Mouse (Mus musculus): ENCODE data around the gene Rfx2. TPM values are rescaled to one million over a fixed set of nuclear protein-coding genes. Genes with fewer than 3 reads are reported as not detected.

Gene Rfx2
- polyA plus RNA-seq, 1 experiment from 2014 or later = 4.4 TPM

GRCm38 (mm10) chr17:56744173-56744572, 86.6 kb downstream of the Rfx2 start:
- Histone ChIP-seq H3K4me1 (ENCODE audit: insufficient read depth, low read length) (no peaks in the 10 kb centered on the region), H3K4me2 (replicated peaks; ENCODE audit: low read depth, low read length) (no peak overlapping the region), H3K27ac (ENCODE audit: low read length) (no peak overlapping the region), H3K9me3 (ENCODE audit: low read length) (no peaks in the 10 kb centered on the region; the same call in 1 of the 2 replicates), H3K4me3 (ENCODE audit: low read length) (no peak overlapping the region), H3K27me3 (ENCODE audit: insufficient read depth, low read length) (0 out of 2 replicates have a peak, but pooled peaks cover 2% of the 10 kb centered on the region), H3K36me3 (ENCODE audit: insufficient read depth, low read length) (no peaks in the 10 kb centered on the region), H3K9ac (replicated peaks; ENCODE audit: low read length) (no peak overlapping the region)
- ATAC-seq (ENCODE audit: low FRiP score, low TSS enrichment) = no peak
- WGBS = 59% methylated on average over 5 of the region's 5 CpGs

- H3K4me3 ChIP-seq (ENCODE audit: low read length) = no peak overlapping the region
- H3K4me1 ChIP-seq (ENCODE audit: insufficient read depth, low read length) = no peaks in the 10 kb centered on the region
- no peak for ATAC-seq (ENCODE audit: low FRiP score, low TSS enrichment)
- 75% methylated on average over 17 of the region's 17 CpGs for WGBS
- no peaks in the 10 kb centered on the region for H3K27me3 ChIP-seq (ENCODE audit: insufficient read depth, low read length)
- no peaks in the 10 kb centered on the region for H3K9me3 ChIP-seq (ENCODE audit: low read length)
- H3K4me2 ChIP-seq (replicated peaks; ENCODE audit: low read depth, low read length) = no peak overlapping the region
- H3K36me3 ChIP-seq (ENCODE audit: insufficient read depth, low read length) = no peaks in the 10 kb centered on the region
- H3K27ac ChIP-seq (ENCODE audit: low read length) = no peak overlapping the region
- H3K9ac ChIP-seq (replicated peaks; ENCODE audit: low read length) = no peak overlapping the region
Measured at GRCm38 (mm10) chr17:56740788-56741160, 90.0 kb downstream of the Rfx2 start.

GRCm38 (mm10) chr17:56740118-56740787, 90.6 kb downstream of the Rfx2 start:
- Histone ChIP-seq H3K9ac (replicated peaks; ENCODE audit: low read length) (no peak overlapping the region), H3K27ac (ENCODE audit: low read length) (no peak overlapping the region), H3K4me3 (ENCODE audit: low read length) (no peak overlapping the region), H3K4me1 (ENCODE audit: insufficient read depth, low read length) (no peaks in the 10 kb centered on the region), H3K27me3 (ENCODE audit: insufficient read depth, low read length) (no peaks in the 10 kb centered on the region), H3K9me3 (ENCODE audit: low read length) (no peaks in the 10 kb centered on the region), H3K36me3 (ENCODE audit: insufficient read depth, low read length) (no peaks in the 10 kb centered on the region), H3K4me2 (replicated peaks; ENCODE audit: low read depth, low read length) (no peak overlapping the region)
- ATAC-seq (ENCODE audit: low FRiP score, low TSS enrichment) = no peak
- 80% methylated on average over 17 of the region's 17 CpGs for WGBS

- no peak overlapping the region for H3K9ac ChIP-seq (replicated peaks; ENCODE audit: low read length)
- H3K9me3 ChIP-seq (ENCODE audit: low read length) = no peaks in the 10 kb centered on the region
- no peak overlapping the region for H3K27ac ChIP-seq (ENCODE audit: low read length)
- no peaks in the 10 kb centered on the region for H3K27me3 ChIP-seq (ENCODE audit: insufficient read depth, low read length)
- no peaks in the 10 kb centered on the region for H3K36me3 ChIP-seq (ENCODE audit: insufficient read depth, low read length)
- no peak overlapping the region for H3K4me3 ChIP-seq (ENCODE audit: low read length)
- WGBS = 80% methylated on average over 10 of the region's 10 CpGs
- no peak overlapping the region for H3K4me2 ChIP-seq (replicated peaks; ENCODE audit: low read depth, low read length)
- H3K4me1 ChIP-seq (ENCODE audit: insufficient read depth, low read length) = no peaks in the 10 kb centered on the region
- no peak for ATAC-seq (ENCODE audit: low FRiP score, low TSS enrichment)
Measured at GRCm38 (mm10) chr17:56738221-56738620, 92.6 kb downstream of the Rfx2 start.

DNA sequence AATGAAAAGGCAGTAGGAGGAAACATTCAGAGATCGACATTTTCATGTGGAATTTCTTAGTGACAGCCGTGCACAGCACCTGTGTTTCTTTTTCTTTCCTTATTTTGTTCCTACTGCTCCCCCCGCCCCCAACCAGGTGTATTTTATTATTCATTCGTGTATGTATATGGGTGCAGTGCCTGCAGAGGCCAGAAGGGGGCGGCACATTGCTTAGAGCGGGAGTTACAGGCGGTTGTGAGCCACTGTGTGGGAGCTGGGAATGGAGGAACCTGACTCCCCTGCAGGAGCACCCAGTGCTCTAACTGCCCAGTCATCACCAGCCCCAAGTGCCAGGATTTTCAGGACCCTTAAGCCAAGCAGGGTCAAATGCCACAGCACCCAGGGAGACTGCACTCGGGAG, 94.3 kb downstream of the Rfx2 start:
- no peak for ATAC-seq (ENCODE audit: low FRiP score, low TSS enrichment)
- no peak overlapping the region for H3K27ac ChIP-seq (ENCODE audit: low read length)
- H3K9me3 ChIP-seq (ENCODE audit: low read length) = no peaks in the 10 kb centered on the region
- H3K27me3 ChIP-seq (ENCODE audit: insufficient read depth, low read length) = no peaks in the 10 kb centered on the region
- no peak overlapping the region for H3K4me3 ChIP-seq (ENCODE audit: low read length)
- no peak overlapping the region for H3K4me2 ChIP-seq (replicated peaks; ENCODE audit: low read depth, low read length)
- H3K36me3 ChIP-seq (ENCODE audit: insufficient read depth, low read length) = no peaks in the 10 kb centered on the region
- no peaks in the 10 kb centered on the region for H3K4me1 ChIP-seq (ENCODE audit: insufficient read depth, low read length)
- WGBS = 42% methylated on average over 8 of the region's 8 CpGs
- no peak overlapping the region for H3K9ac ChIP-seq (replicated peaks; ENCODE audit: low read length)

DNA sequence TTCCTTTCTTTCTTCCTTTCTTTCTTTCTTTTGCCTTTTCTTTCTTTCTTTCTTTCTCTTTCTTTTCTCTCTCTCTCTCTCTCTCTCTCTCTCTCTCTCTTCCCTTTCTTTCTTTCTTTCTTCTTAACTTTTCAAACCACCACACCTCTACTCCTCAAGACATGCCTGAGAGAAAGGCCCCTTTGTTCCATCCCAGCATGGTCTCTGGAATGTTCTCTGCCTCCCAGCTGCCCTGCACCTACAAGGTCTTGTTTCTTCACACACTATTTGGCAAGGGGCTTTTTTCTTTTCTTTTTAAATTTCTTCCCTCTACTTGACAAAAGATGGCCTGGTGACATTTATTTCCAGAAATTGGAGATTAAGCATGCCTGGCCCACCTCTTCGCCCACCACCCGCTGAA, 101.2 kb downstream of the Rfx2 start:
- ATAC-seq (ENCODE audit: low FRiP score, low TSS enrichment) = no peak
- Histone ChIP-seq H3K4me1 (ENCODE audit: insufficient read depth, low read length) (peaks cover 23% of the 10 kb centered on the region), H3K9ac (replicated peaks; ENCODE audit: low read length) (no peak overlapping the region), H3K4me3 (ENCODE audit: low read length) (no peak overlapping the region), H3K36me3 (ENCODE audit: insufficient read depth, low read length) (no peaks in the 10 kb centered on the region), H3K4me2 (replicated peaks; ENCODE audit: low read depth, low read length) (no peak overlapping the region), H3K9me3 (ENCODE audit: low read length) (peaks cover 4% of the 10 kb centered on the region; the same call in 1 of the 2 replicates), H3K27me3 (ENCODE audit: insufficient read depth, low read length) (no peaks in the 10 kb centered on the region), H3K27ac (ENCODE audit: low read length) (no peak overlapping the region)
- 64% methylated on average over 2 of the region's 2 CpGs for whole genome bisulfite sequencing

- H3K4me2 ChIP-seq (replicated peaks; ENCODE audit: low read depth, low read length) = no peak overlapping the region
- 49% methylated on average over 6 of the region's 6 CpGs for WGBS
- no peak overlapping the region for H3K4me3 ChIP-seq (ENCODE audit: low read length)
- H3K27ac ChIP-seq (ENCODE audit: low read length) = no peak overlapping the region
- H3K27me3 ChIP-seq (ENCODE audit: insufficient read depth, low read length) = no peaks in the 10 kb centered on the region
- peaks cover 23% of the 10 kb centered on the region for H3K4me1 ChIP-seq (ENCODE audit: insufficient read depth, low read length)
- peaks cover 4% of the 10 kb centered on the region; the same call in 1 of the 2 replicates for H3K9me3 ChIP-seq (ENCODE audit: low read length)
- no peak overlapping the region for H3K9ac ChIP-seq (replicated peaks; ENCODE audit: low read length)
- no peak for ATAC-seq (ENCODE audit: low FRiP score, low TSS enrichment)
- H3K36me3 ChIP-seq (ENCODE audit: insufficient read depth, low read length) = no peaks in the 10 kb centered on the region
Measured at GRCm38 (mm10) chr17:56729151-56729550, 101.7 kb downstream of the Rfx2 start.

GRCm38 (mm10) chr17:56728117-56728516, 102.7 kb downstream of the Rfx2 start:
- H3K4me3 ChIP-seq (ENCODE audit: low read length) = no peak overlapping the region
- H3K4me1 ChIP-seq (ENCODE audit: insufficient read depth, low read length) = peaks cover 26% of the 10 kb centered on the region
- H3K9me3 ChIP-seq (ENCODE audit: low read length) = peaks cover 4% of the 10 kb centered on the region; the same call in 1 of the 2 replicates
- peaks cover 2% of the 10 kb centered on the region; the same call in 1 of the 2 replicates for H3K36me3 ChIP-seq (ENCODE audit: insufficient read depth, low read length)
- WGBS = 9% methylated on average over 12 of the region's 12 CpGs
- H3K27ac ChIP-seq (ENCODE audit: low read length) = no peak overlapping the region
- H3K9ac ChIP-seq (replicated peaks; ENCODE audit: low read length) = no peak overlapping the region
- no peaks in the 10 kb centered on the region for H3K27me3 ChIP-seq (ENCODE audit: insufficient read depth, low read length)
- ATAC-seq (ENCODE audit: low FRiP score, low TSS enrichment) = no peak
- H3K4me2 ChIP-seq (replicated peaks; ENCODE audit: low read depth, low read length) = no peak overlapping the region

DNA sequence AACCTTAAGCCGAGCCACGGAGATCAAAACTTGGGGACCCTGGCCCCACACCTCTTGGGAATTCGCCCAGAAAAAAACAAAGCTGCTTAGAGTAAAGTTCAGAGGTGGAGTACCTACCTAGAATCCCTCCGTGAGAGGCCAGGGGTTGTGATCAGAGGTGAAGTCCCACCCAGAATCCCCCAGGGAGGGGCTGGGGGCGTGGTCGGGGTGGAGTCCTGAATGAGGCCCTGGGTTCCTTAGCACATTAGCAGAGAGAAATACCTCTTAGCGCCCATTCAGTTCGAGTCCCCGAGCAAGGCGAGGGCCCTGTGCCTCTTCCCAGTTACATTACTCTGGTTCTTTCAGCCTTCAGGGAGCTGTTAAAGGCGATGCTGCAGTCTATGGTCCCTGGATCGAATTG, 103.2 kb downstream of the Rfx2 start:
- H3K4me3 ChIP-seq (ENCODE audit: low read length) = no peak overlapping the region
- ATAC-seq (ENCODE audit: low FRiP score, low TSS enrichment) = no peak
- H3K36me3 ChIP-seq (ENCODE audit: insufficient read depth, low read length) = peaks cover 7% of the 10 kb centered on the region; the same call in 1 of the 2 replicates
- peak overlapping the region; percentile 68; the same call in 1 of the 2 replicates for H3K27ac ChIP-seq (ENCODE audit: low read length)
- H3K4me2 ChIP-seq (replicated peaks; ENCODE audit: low read depth, low read length) = no peak overlapping the region
- WGBS = 6% methylated on average over 12 of the region's 12 CpGs
- H3K9me3 ChIP-seq (ENCODE audit: low read length) = peaks cover 4% of the 10 kb centered on the region; the same call in 1 of the 2 replicates
- H3K4me1 ChIP-seq (ENCODE audit: insufficient read depth, low read length) = peaks cover 30% of the 10 kb centered on the region
- no peaks in the 10 kb centered on the region for H3K27me3 ChIP-seq (ENCODE audit: insufficient read depth, low read length)
- H3K9ac ChIP-seq (replicated peaks; ENCODE audit: low read length) = no peak overlapping the region; the same call in 1 of the 2 replicates

- peak; percentile 81 for ATAC-seq (ENCODE audit: low FRiP score, low TSS enrichment)
- Histone ChIP-seq H3K4me2 (replicated peaks; ENCODE audit: low read depth, low read length) (no peak overlapping the region), H3K9ac (replicated peaks; ENCODE audit: low read length) (no peak overlapping the region; the same call in 1 of the 2 replicates), H3K36me3 (ENCODE audit: insufficient read depth, low read length) (peaks cover 9% of the 10 kb centered on the region), H3K4me3 (ENCODE audit: low read length) (no peak overlapping the region), H3K27me3 (ENCODE audit: insufficient read depth, low read length) (no peaks in the 10 kb centered on the region), H3K4me1 (ENCODE audit: insufficient read depth, low read length) (peaks cover 35% of the 10 kb centered on the region), H3K9me3 (ENCODE audit: low read length) (peaks cover 4% of the 10 kb centered on the region; the same call in 1 of the 2 replicates), H3K27ac (ENCODE audit: low read length) (peak overlapping the region; percentile 68)
- 7% methylated on average over 7 of the region's 7 CpGs for WGBS
Measured at GRCm38 (mm10) chr17:56727029-56727649, 103.7 kb downstream of the Rfx2 start.
